Mouse (Mus musculus) mesoderm, embryonic 11.5 days (tissue): Measurements from ENCODE around the gene Scyl1.
A peak's percentile ranks its signal among the peaks of the same experiment; 100 is the strongest.

ENCODE experiments used
- DNase-seq: peaks from one replicate; pipeline ENCODE4 v3.0.0-alpha.2; 2012; ENCODE audit warnings: low read depth, low spot score

Scyl1 gene

GRCm38 (mm10) chr19:5715793-5716688 is 55.2 kb downstream of the Scyl1 start:
- DNase-seq, result no peak

GRCm38 (mm10) chr19:5713730-5714129 is 57.5 kb downstream of the Scyl1 start:
- DNase-seq, result no peak

DNA sequence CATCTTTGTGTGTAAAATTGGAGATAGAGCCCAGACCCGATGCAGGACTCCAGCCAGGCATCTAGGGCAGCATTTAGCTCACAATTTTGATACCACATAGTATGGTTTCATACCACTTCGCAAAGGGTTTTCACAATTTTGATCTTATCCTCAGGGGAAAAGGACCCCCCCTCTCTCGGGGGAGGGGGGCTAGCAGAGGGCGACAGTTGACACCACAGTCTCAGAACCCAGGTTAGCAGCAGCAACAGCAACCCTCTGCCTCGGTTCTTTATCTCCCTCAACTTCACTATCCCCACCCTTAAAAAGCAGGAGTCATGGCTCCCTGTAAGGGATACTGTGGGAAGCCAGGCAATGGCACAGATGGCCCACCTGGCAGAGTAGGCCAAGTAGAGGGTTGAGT is 58.0 kb downstream of the Scyl1 start:
- no peak for DNase-seq

DNA sequence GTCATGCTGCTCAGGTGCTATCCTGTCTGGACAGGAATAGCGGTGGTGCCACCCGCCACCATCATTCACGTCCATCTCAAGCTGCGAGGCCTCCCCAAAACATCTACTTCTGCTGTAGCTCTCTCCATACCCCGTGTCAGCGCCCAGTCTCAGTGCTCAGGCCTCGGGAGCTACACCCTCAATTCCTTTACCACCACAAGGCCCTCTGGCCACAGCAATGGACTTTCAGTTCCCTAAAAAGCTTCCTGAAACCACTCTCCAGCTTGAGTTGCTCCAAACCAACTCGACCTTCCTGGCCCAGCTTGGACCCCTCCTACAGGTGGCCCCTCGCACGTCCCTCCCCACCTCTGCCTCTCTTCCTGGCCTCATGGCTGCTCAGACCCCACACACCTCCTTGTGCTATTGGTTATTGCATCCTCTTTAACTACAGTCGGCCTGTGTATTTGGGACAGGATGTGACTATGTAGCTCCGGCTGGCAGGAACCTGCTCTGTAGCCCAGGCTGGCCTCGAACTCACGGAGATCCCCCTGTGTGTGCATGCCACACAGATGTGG is 59.2 kb downstream of the Scyl1 start:
- DNase-seq, result no peak

GRCm38 (mm10) chr19:5711218-5711617 is 60.0 kb downstream of the Scyl1 start:
- peak; percentile 65 for DNase-seq

DNA sequence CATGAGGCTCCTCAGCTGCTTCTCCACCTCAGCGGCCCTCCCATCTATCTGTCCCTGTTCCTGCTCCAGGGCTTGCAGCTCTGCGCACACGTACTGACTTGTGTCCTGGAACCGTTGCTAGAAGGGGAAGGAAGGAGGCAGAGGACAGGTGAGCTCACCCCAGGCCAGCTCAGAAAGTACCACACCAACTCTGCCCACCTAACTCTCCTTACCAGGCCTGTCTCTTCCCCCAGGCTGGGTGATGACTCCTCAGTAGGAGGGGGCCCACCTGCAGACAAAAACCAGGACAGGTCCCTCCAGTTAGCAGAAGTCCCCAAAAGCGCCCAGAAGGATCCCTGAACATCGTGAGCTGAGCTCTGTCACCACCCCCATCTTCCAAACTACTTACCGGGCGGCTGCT is 60.6 kb downstream of the Scyl1 start:
- DNase-seq, result no peak

DNA sequence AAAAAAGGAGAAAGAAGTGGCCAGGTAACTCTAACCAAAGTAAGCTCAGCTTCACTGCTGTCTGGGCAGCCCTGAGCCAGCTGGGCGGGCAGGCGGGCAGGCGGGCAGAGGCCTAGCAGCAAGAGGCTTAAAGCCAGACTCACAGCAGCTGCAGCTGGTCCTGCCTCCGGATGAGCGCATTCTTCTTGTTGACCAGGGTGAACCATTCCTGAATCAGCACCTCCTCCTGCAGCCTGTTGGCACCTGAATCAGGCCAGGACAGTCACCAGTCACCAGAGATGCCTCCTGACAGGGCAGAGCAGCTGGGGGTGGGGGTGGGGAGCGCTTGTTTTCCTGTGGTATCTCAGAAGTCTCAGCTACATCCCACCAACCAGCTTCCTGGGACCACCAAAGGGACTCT is 61.2 kb downstream of the Scyl1 start:
- no peak for DNase-seq
